Mouse (Mus musculus) midbrain, embryonic 11.5 days (tissue): Measurements from ENCODE around the gene Csf2rb2. TPM values are rescaled to one million over a fixed set of nuclear protein-coding genes. Genes with fewer than 3 reads are reported as not detected.
"Not testable (repeated sequence)": the region's sequence is repeated elsewhere in the genome, so short reads cannot be mapped to it uniquely, and the experiment has no call there.

Experiments used
- ATAC-seq: fragments of 200-750 bp; cut with Nextera tagmentation; 2 replicates; pipeline ENCODE4 v1.8.0; 2017; ENCODE audit warnings: moderate TSS enrichment, moderate library complexity; ENCODE audit not compliant: low FRiP score
- DNase-seq: peaks from one replicate; pipeline ENCODE4 v3.0.0; 2015; ENCODE audit warnings: low spot score; ENCODE audit errors: missing footprints
- H3K27ac ChIP-seq: fragments of 300-500 bp; sonication (generic); 2 replicates; pipeline ENCODE4 v1.5.1; 2014; ENCODE audit warnings: low read depth, low read length
- H3K27me3 ChIP-seq: fragments of 300-500 bp; sonication (generic); 2 replicates; pipeline ENCODE4 v1.6.1; 2014; ENCODE audit warnings: mild to moderate bottlenecking, low read length, moderate library complexity, mixed read lengths; ENCODE audit not compliant: control insufficient read depth, insufficient read depth
- H3K36me3 ChIP-seq: fragments of 300-500 bp; sonication (generic); 2 replicates; pipeline ENCODE4 v1.6.1; 2014; ENCODE audit warnings: mild to moderate bottlenecking, low read length, moderate library complexity, mixed read lengths; ENCODE audit not compliant: control insufficient read depth, insufficient read depth
- H3K4me1 ChIP-seq: fragments of 300-500 bp; sonication (generic); 2 replicates; pipeline ENCODE4 v1.6.1; 2014; ENCODE audit warnings: low read length; ENCODE audit not compliant: control insufficient read depth, insufficient read depth
- H3K4me2 ChIP-seq: fragments of 300-500 bp; sonication (generic); 2 replicates; pipeline ENCODE4 v1.6.1; 2014; ENCODE audit warnings: mild to moderate bottlenecking, moderate library complexity
- H3K4me3 ChIP-seq: fragments of 300-500 bp; sonication (generic); 2 replicates; pipeline ENCODE4 v1.5.1; 2014; ENCODE audit warnings: low read depth, low read length
- H3K9ac ChIP-seq: fragments of 300-500 bp; sonication (generic); 2 replicates; pipeline ENCODE4 v1.6.1; 2014; ENCODE audit warnings: low read length
- H3K9me3 ChIP-seq: fragments of 300-500 bp; sonication (generic); 2 replicates; pipeline ENCODE4 v1.6.1; 2016; ENCODE audit warnings: low read length; ENCODE audit not compliant: control insufficient read depth
- WGBS: fragments of 180-500 bp; shearing (Covaris S2); extraction: QIAGEN DNeasy Blood & Tissue Kit; methylation state at CpG from one replicate; pipeline ENCODE4 v1.1.7; 2014; 5-methylcytosine and 5-hydroxymethylcytosine counted together
- polyA plus RNA-seq: library from polyadenylated mRNA; unstranded; fragments of >200 nt; fragmentation: Nextera tagmentation; extraction: Ambion mirVana; gene quantifications from 2 replicates; pipeline ENCODE4 v1.2.1, GENCODE M21; 2014

The Csf2rb2 gene
- polyA plus RNA-seq, 1 experiment from 2014 or later, result 0.23 TPM

DNA sequence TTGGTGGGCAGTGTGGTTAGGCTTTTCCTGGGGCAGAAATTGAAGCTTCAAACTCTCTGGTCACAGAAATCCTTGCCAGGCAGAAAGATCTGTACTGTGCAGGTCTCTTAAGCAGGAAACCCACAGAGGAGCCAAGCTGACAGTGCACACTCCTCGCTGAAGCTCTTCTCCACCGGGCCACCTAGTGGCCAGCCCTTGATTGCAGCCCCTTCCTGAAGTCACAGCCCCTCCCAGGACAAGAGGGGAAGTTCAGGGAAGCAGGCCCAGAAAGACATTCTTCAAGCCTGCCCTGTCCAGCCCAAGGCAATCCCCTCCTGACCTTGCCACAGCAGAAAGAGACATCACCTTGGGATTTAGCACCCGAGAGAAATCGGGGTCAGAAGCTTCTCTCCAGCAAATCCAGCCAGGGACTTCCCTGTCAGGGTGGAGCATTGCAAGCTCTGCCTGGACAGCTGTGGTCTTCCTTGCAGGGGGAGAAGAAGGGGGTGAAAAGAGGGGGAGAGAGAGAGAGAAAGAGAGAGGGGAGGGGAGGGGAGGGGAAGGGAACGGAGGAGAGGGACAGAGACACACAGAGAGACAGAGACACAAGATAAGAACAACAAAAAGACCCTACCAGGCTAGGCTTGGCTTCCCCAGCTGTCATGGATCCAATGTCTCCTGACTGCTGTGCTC lies 15.4 kb upstream of the Csf2rb2 start:
- H3K27ac ChIP-seq, result no peak overlapping the region
- no peak overlapping the region for H3K9ac ChIP-seq
- H3K36me3 ChIP-seq, result no peaks in the 10 kb centered on the region
- no peak overlapping the region for H3K4me3 ChIP-seq
- H3K27me3 ChIP-seq, result no peaks in the 10 kb centered on the region
- no peaks in the 10 kb centered on the region for H3K9me3 ChIP-seq
- ATAC-seq (no peak), DNase-seq (peak; percentile 93)
- no peaks in the 10 kb centered on the region for H3K4me1 ChIP-seq
- H3K4me2 ChIP-seq, result no peak overlapping the region
- 14% methylated on average over 5 of the region's 5 CpGs for WGBS

DNA sequence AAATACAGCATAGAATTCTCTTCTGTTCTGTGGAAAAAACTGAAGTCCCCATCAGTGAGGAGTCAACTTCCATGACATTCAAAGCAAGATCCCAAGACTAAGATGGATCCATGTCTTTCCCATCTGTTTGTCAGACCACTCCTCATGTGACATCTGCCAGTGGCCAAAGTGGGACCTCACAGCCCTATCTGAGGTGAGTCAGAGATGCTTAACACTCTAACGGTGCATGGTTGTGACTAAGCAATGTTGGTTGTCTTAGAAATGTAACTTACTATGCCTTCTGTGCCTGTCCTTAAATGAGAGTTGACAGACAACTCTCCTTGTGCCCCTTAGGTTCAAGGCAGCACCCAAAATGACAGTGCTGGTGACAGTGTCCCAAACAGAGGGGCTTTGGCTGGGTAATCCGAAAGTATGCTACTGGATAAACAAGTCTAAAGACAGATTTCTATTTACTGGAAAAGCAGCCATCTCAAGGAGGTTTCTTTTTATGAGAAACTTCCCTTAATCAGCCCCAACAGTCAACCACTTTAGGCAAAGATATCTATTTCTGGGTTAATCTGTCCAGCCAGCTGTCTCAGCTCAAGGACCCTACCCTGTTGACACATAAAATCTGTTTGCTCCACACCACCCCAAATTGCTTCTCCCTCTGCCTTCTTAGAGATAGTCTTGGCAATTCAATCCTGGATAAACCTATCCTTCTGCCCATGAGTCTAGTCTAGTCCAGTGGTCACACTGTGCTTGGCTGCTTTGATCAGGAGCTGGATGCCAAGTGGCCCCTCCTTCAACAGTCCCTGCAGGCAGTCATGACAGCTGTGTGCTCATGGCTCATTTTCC lies 13.0 kb upstream of the Csf2rb2 start:
- WGBS, result 78% methylated on average over 2 of the region's 2 CpGs
- not testable (repeated sequence) for H3K4me1 ChIP-seq, H3K4me3 ChIP-seq, DNase-seq, H3K4me2 ChIP-seq, H3K27me3 ChIP-seq, ATAC-seq, H3K36me3 ChIP-seq, H3K27ac ChIP-seq, H3K9me3 ChIP-seq, H3K9ac ChIP-seq

DNA sequence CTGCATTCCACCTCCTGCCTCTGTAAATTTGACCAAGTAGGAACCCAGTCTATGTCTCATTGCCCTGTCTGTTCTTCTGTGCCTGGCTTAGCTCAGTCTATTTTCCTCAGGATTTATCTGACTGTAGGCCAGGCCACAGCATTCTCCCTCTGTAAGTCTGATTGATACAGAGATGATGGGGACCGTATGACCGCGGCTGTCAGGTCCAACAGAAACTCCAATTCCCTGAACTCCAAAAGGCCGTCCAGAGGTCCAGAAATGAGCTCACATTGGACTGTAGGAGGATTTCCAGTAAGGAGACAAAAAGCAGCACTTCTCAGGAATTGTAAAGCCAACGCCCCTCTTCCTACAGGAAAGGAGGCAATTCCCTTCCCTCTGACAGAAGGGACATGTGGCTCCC lies 8.1 kb upstream of the Csf2rb2 start:
- not testable (repeated sequence) for H3K9ac ChIP-seq, H3K9me3 ChIP-seq, ATAC-seq, H3K27me3 ChIP-seq, H3K36me3 ChIP-seq, H3K4me1 ChIP-seq, H3K4me3 ChIP-seq, DNase-seq, H3K27ac ChIP-seq, H3K4me2 ChIP-seq
- WGBS, result 94% methylated on average over 5 of the region's 5 CpGs

DNA sequence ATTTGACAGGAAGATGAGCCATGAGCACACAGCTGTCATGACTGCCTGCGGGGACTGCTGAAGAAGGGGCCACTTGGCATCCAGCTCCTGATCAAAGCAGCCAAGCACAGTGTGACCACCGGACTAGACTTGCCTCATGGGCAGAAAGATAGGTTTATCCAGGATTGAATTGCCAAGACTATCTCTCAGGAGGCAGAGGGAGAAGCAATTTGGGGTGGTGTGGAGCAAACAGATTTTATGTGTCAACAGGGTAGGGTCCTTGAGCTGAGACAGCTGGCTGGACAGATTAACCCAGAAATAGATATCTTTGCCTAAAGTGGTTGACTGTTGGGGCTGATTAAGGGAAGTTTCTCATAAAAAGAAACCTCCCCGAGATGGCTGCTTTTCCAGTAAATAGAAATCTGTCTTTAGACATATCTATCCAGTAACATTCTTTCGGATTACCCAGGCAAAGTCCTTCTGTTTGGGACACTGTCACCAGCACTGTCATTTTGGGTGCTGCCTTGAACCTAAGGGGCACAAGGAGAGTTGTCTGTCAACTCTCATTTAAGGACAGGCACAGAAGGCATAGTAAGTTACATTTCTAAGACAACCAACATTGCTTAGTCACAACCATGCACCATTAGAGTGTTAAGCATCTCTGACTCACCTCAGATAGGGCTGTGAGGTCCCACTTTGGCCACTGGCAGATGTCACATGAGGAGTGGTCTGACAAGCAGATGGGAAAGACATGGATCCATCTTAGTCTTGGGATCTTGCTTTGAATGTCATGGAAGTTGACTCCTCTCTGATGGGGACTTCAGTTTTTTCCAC lies 7.1 kb upstream of the Csf2rb2 start:
- H3K4me1 ChIP-seq, ATAC-seq, H3K4me2 ChIP-seq, H3K9me3 ChIP-seq, H3K4me3 ChIP-seq, H3K27ac ChIP-seq, DNase-seq, H3K36me3 ChIP-seq, H3K27me3 ChIP-seq, H3K9ac ChIP-seq: not testable (repeated sequence)
- 81% methylated on average over 4 of the region's 4 CpGs for WGBS

DNA sequence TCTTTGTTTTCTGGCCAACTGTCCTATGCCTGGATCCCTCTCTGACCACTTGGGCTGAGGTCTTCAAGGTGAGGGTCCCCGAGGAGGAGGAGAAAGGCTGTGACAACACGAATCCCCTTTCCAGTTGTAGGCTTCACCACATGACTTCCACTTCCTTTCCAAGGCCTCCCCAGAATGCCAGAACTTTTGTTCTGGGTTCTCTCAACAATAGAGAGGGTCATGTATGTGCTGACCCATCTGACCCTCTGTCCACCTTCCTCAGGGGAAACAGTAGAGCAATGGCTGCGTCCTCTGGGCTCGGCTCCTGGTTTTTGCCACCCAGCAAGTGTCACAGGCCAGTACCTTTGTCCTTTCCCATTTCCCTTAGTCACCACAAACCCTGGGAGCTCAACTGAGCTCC lies 5.5 kb upstream of the Csf2rb2 start:
- Histone ChIP-seq H3K9me3 (no peaks in the 10 kb centered on the region), H3K27ac (no peak overlapping the region), H3K36me3 (no peaks in the 10 kb centered on the region), H3K4me1 (no peaks in the 10 kb centered on the region), H3K4me3 (no peak overlapping the region), H3K9ac (no peak overlapping the region), H3K27me3 (no peaks in the 10 kb centered on the region), H3K4me2 (no peak overlapping the region)
- WGBS, result 83% methylated on average over 4 of the region's 4 CpGs
- no peak for DNase-seq
- no peak for ATAC-seq

DNA sequence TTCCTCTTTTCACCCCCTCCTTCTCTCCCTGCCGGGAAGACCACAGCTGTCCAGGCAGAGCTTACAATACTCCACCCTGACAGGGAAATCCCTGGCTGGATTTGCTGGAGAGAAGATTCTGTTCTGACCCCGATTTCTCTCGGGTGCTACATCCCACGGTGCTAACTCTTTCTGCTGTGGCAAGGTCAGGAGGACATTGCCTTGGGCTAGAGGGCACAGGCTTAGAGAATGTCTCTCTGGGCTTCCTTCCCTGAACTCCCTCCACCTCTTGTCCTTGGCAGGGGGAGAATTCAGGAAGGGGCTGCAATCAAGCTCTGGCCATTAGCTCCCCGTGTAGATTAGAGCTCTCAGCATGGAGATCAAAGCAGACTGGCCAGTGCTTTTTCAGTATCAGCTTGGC lies 4.3 kb upstream of the Csf2rb2 start:
- no peak for DNase-seq
- no peak overlapping the region for H3K27ac ChIP-seq

DNA sequence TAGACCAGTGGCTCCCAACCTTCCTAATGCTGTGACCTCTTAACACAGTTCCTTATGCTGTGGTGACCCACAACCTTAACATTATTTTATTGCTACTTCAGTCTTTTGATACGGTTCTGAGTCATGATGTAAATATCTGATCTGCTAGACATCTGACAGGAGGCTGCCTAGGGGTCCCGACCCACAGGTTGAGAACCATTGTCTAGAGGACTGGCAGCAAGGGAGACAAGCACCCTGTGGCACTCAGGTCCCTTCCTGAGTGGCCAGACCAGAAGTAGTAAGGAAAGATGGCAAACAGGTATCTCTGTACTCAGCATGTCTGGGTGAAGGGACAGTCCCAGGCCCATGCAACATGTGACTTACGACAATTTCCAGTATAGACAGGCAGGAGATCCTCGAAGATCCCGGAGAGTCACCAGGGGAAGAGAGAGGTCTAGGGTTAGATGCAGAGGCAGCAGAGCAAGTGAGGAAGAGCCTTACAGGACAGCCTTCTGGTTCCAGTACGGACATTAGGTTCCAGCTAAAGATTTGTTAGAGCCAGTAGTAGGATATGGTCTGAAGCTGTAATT lies 1.8 kb downstream of the Csf2rb2 start:
- Histone ChIP-seq H3K4me1 (no peaks in the 10 kb centered on the region), H3K27ac (no peak overlapping the region), H3K36me3 (no peaks in the 10 kb centered on the region), H3K4me2 (no peak overlapping the region), H3K9ac (no peak overlapping the region), H3K27me3 (no peaks in the 10 kb centered on the region), H3K4me3 (no peak overlapping the region), H3K9me3 (no peaks in the 10 kb centered on the region)
- 91% methylated on average over 6 of the region's 6 CpGs for WGBS
- no peak for ATAC-seq
- no peak for DNase-seq

More for the DNA sequence above, 4.3 kb upstream of the Csf2rb2 start:
- WGBS, result 42% methylated on average over 5 of the region's 5 CpGs
- H3K4me3 ChIP-seq, result no peak overlapping the region
- no peaks in the 10 kb centered on the region for H3K27me3 ChIP-seq
- ATAC-seq, result no peak
- no peak overlapping the region for H3K4me2 ChIP-seq
- H3K9ac ChIP-seq, result no peak overlapping the region
- H3K9me3 ChIP-seq, result no peaks in the 10 kb centered on the region
- H3K4me1 ChIP-seq, result no peaks in the 10 kb centered on the region
- no peaks in the 10 kb centered on the region for H3K36me3 ChIP-seq

DNA sequence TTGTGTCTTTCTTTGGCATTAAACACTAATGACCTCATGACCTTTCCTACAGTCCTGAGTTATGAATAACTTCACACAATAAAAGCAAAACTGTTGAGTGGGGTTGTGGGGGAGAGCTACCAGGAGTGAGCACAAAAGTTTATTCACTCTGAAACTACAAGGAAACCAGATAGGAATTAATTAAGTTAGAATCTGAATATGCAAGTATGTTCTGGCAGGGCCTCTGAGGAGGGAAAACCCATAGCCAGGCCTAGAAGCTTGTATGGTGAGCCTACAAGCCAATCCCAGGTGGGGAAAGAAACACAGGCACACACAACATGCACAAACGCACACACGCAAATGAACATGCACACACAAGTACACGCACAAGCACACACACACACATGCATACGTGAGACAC lies 2.8 kb downstream of the Csf2rb2 start:
- H3K9ac ChIP-seq, result no peak overlapping the region
- DNase-seq, result no peak
- 97% methylated on average over 4 of the region's 4 CpGs for WGBS
- H3K4me1 ChIP-seq, result no peaks in the 10 kb centered on the region
- no peak overlapping the region for H3K4me2 ChIP-seq
- no peaks in the 10 kb centered on the region for H3K9me3 ChIP-seq
- no peaks in the 10 kb centered on the region for H3K27me3 ChIP-seq
- no peaks in the 10 kb centered on the region for H3K36me3 ChIP-seq
- no peak overlapping the region for H3K27ac ChIP-seq
- ATAC-seq, result no peak
- H3K4me3 ChIP-seq, result no peak overlapping the region
